Mouse (Mus musculus): ENCODE measurements around the gene Pank4.

DNA sequence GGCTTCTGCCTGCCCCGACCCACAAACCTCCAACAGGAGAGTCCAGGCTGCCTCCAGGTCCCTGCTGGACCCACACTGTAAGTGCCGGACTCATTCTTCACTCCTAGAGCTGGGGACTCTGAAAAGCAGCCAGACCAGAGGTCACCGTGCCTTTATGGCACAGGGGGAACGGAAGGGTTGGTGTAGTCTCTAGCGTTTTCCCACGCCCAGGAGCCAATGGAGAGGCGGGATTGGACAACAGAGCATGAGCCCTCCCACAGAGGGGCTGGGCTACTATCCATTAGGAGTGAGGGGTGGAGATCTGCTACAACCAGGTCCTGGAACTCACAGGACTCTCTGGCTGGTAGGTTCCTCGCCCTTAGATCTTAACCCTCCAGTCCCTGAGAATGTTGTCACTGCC is 17.6 kb upstream of the Pank4 start:
- TF ChIP-seq CTCF (IDR thresholded peaks at IDR 0.05; ENCODE audit: control insufficient read depth, insufficient read depth, insufficient replicate concordance, low read depth, low read length) (no peak), POLR2A (IDR thresholded peaks at IDR 0.05; ENCODE audit: control insufficient read depth, low read depth, low read length) (no peak)
